Mouse (Mus musculus) kidney, embryonic 14.5 days (tissue): Measurements from ENCODE around the gene Supt20. TPM values are rescaled to one million over a fixed set of nuclear protein-coding genes. Genes with fewer than 3 reads are reported as not detected.
A peak's percentile ranks its signal among the peaks of the same experiment; 100 is the strongest.

Experiments used
- ATAC-seq: fragments of 200-750 bp; cut with Nextera tagmentation; 2 replicates; pipeline ENCODE4 v1.8.0; 2017; ENCODE audit warnings: moderate number of reproducible peaks, mild to moderate bottlenecking, moderate TSS enrichment, moderate library complexity; ENCODE audit not compliant: low FRiP score, low TSS enrichment
- H3K27ac ChIP-seq: fragments of 300-500 bp; sonication (generic); 2 replicates; pipeline ENCODE4 v1.5.1; 2014; ENCODE audit warnings: low read depth, mild to moderate bottlenecking, low read length, moderate library complexity, mixed read lengths
- H3K27me3 ChIP-seq: fragments of 300-500 bp; sonication (generic); 2 replicates; pipeline ENCODE4 v1.6.1; 2014; ENCODE audit warnings: mild to moderate bottlenecking, low read length; ENCODE audit not compliant: control insufficient read depth, insufficient read depth
- H3K36me3 ChIP-seq: fragments of 300-500 bp; sonication (generic); 2 replicates; pipeline ENCODE4 v1.6.1; 2014; ENCODE audit warnings: low read length, mixed read lengths; ENCODE audit not compliant: control insufficient read depth, insufficient read depth
- H3K4me1 ChIP-seq: fragments of 300-500 bp; sonication (generic); 2 replicates; pipeline ENCODE4 v1.6.1; 2014; ENCODE audit warnings: low read length, mixed read lengths; ENCODE audit not compliant: control insufficient read depth, insufficient read depth
- H3K4me2 ChIP-seq: fragments of 300-500 bp; sonication (generic); replicated peaks from 2 replicates; pipeline ENCODE4 v1.6.1; 2014; ENCODE audit warnings: low read depth, mild to moderate bottlenecking, low read length
- H3K4me3 ChIP-seq: fragments of 300-500 bp; sonication (generic); 2 replicates; pipeline ENCODE4 v1.5.1; 2014; ENCODE audit warnings: mild to moderate bottlenecking, low read length
- H3K9ac ChIP-seq: fragments of 300-500 bp; sonication (generic); 2 replicates; pipeline ENCODE4 v1.6.1; 2014; ENCODE audit warnings: low read depth, mild to moderate bottlenecking, low read length, moderate library complexity
- H3K9me3 ChIP-seq: fragments of 300-500 bp; sonication (generic); 2 replicates; pipeline ENCODE4 v1.6.1; 2016; ENCODE audit warnings: low read length; ENCODE audit not compliant: control insufficient read depth
- WGBS: fragments of 180-500 bp; shearing (Covaris S2); extraction: QIAGEN DNeasy Blood & Tissue Kit; methylation state at CpG from one replicate; pipeline ENCODE4 v1.1.7; 2014; 5-methylcytosine and 5-hydroxymethylcytosine counted together
- polyA plus RNA-seq: library from polyadenylated mRNA; unstranded; fragments of >200 nt; fragmentation: Nextera tagmentation; extraction: Ambion mirVana; gene quantifications from 2 replicates; pipeline ENCODE4 v1.2.1, GENCODE M21; 2014

Supt20 gene
- polyA plus RNA-seq, 1 experiment from 2014 or later: 121 TPM

DNA sequence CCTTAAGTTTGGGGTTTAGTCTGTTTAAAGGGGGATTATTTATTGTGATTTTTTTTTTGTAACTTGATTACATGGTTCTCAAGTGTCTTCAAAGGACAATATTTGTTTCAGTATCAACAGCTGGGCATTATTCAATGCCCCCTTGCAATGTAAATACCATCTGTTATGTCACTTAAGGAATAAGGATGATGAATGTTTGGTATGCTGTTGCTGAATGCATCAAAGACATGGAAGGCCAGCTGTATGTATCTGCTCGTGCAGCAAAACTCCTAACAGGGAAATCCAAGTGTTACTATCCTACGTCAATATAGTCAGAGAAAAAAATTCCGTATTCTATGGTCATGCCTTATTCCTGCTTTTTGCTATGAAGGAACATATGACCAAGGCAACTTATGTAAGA lies 24.5 kb upstream of the Supt20 start:
- Histone ChIP-seq H3K36me3 (no peaks in the 10 kb centered on the region), H3K9ac (no peak overlapping the region), H3K4me1 (no peaks in the 10 kb centered on the region), H3K9me3 (no peaks in the 10 kb centered on the region), H3K27me3 (no peaks in the 10 kb centered on the region), H3K27ac (no peak overlapping the region), H3K4me3 (no peak overlapping the region), H3K4me2 (no peak overlapping the region)
- 87% methylated on average over 3 of the region's 3 CpGs for WGBS
- no peak for ATAC-seq

- no peak overlapping the region for H3K4me3 ChIP-seq
- H3K4me1 ChIP-seq: no peaks in the 10 kb centered on the region
- no peaks in the 10 kb centered on the region for H3K36me3 ChIP-seq
- H3K27me3 ChIP-seq: no peaks in the 10 kb centered on the region
- no peaks in the 10 kb centered on the region for H3K9me3 ChIP-seq
- no peak for ATAC-seq
- H3K9ac ChIP-seq: no peak overlapping the region
- no peak overlapping the region for H3K27ac ChIP-seq
- no peak overlapping the region for H3K4me2 ChIP-seq
- WGBS: 88% methylated on average over 6 of the region's 6 CpGs
Observed at GRCm38 (mm10) chr3:54668722-54669121, 23.9 kb upstream of the Supt20 start.

- ATAC-seq: no peak
- no peaks in the 10 kb centered on the region for H3K36me3 ChIP-seq
- H3K27ac ChIP-seq: no peak overlapping the region
- no peak overlapping the region for H3K9ac ChIP-seq
- no peak overlapping the region for H3K4me3 ChIP-seq
- no peaks in the 10 kb centered on the region for H3K9me3 ChIP-seq
- no peak overlapping the region for H3K4me2 ChIP-seq
- no peaks in the 10 kb centered on the region for H3K4me1 ChIP-seq
- H3K27me3 ChIP-seq: no peaks in the 10 kb centered on the region
- 86% methylated on average over 6 of the region's 6 CpGs for WGBS
Observed at GRCm38 (mm10) chr3:54669559-54669958, 23.0 kb upstream of the Supt20 start.

DNA sequence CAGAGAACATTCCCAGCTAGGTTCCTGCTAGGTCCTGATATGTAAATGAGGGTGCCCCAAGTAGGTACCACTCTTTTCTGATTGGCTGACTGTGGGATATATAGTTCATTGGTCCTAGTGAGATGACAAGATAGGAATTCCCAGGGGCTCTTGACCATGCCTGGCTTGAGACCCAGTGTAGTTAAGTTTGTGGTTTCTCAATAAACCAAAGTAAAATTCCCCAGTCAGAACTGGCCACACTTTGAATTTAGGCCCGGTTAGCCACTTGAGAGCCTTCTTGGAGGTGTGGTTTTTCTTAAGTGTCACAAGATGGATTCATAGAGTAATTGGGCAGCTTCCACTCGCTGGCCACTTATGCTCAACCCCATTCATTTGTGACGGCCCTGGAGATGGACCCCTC lies 20.5 kb upstream of the Supt20 start:
- H3K4me1 ChIP-seq: no peaks in the 10 kb centered on the region
- no peaks in the 10 kb centered on the region for H3K36me3 ChIP-seq
- no peak overlapping the region for H3K4me2 ChIP-seq
- H3K27ac ChIP-seq: no peak overlapping the region
- no peak overlapping the region for H3K9ac ChIP-seq
- H3K4me3 ChIP-seq: no peak overlapping the region
- ATAC-seq: no peak
- no peaks in the 10 kb centered on the region for H3K27me3 ChIP-seq
- 79% methylated on average over 3 of the region's 3 CpGs for WGBS
- no peaks in the 10 kb centered on the region for H3K9me3 ChIP-seq

- H3K4me2 ChIP-seq: no peak overlapping the region
- WGBS: 61% methylated on average over 13 of the region's 13 CpGs
- no peaks in the 10 kb centered on the region for H3K9me3 ChIP-seq
- no peak overlapping the region for H3K4me3 ChIP-seq
- H3K9ac ChIP-seq: no peak overlapping the region
- H3K36me3 ChIP-seq: no peaks in the 10 kb centered on the region
- H3K27me3 ChIP-seq: no peaks in the 10 kb centered on the region
- H3K27ac ChIP-seq: no peak overlapping the region
- no peaks in the 10 kb centered on the region for H3K4me1 ChIP-seq
- ATAC-seq: peak; percentile 32; the same call in 1 of the 2 replicates
Observed at GRCm38 (mm10) chr3:54672557-54673529, 19.8 kb upstream of the Supt20 start.

DNA sequence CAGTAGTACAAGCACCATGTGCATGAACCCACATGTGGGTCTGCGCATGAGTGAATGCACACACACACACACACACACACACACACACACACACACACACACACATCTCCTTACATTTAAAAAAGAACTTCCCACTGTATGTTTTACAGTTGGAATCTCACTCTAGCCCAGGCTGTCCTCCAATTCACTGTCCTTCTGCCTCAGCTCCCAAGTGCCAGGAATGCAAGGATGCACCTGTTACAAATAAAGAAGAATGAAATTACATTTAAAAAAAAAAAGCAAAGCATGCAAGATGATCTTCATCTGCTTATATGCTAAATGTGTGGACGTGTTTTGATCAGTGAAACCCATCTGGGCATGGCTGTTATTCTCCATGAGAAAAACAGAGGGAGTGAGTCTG lies 15.8 kb upstream of the Supt20 start:
- no peak overlapping the region for H3K27ac ChIP-seq
- no peak overlapping the region for H3K4me2 ChIP-seq
- H3K4me1 ChIP-seq: peaks cover 5% of the 10 kb centered on the region; the same call in 1 of the 2 replicates
- no peak overlapping the region for H3K4me3 ChIP-seq
- H3K9me3 ChIP-seq: no peaks in the 10 kb centered on the region
- no peak for ATAC-seq
- H3K36me3 ChIP-seq: no peaks in the 10 kb centered on the region
- no peaks in the 10 kb centered on the region for H3K27me3 ChIP-seq
- 86% methylated on average over 2 of the region's 2 CpGs for WGBS
- no peak overlapping the region for H3K9ac ChIP-seq

- H3K36me3 ChIP-seq: no peaks in the 10 kb centered on the region
- 33% methylated on average over 6 of the region's 6 CpGs for WGBS
- peak; percentile 46; the same call in 1 of the 2 replicates for ATAC-seq
Observed at GRCm38 (mm10) chr3:54681310-54682204, 11.1 kb upstream of the Supt20 start.

GRCm38 (mm10) chr3:54685202-54685601 lies 7.4 kb upstream of the Supt20 start:
- no peak for ATAC-seq
- no peaks in the 10 kb centered on the region for H3K36me3 ChIP-seq
- H3K4me3 ChIP-seq: no peak overlapping the region
- peaks cover 5% of the 10 kb centered on the region; the same call in 1 of the 2 replicates for H3K4me1 ChIP-seq
- no peak overlapping the region for H3K27ac ChIP-seq
- H3K9ac ChIP-seq: no peak overlapping the region
- 94% methylated on average over 3 of the region's 3 CpGs for WGBS
- no peaks in the 10 kb centered on the region for H3K9me3 ChIP-seq
- no peaks in the 10 kb centered on the region for H3K27me3 ChIP-seq
- H3K4me2 ChIP-seq: no peak overlapping the region

More at GRCm38 (mm10) chr3:54681310-54682204, 11.1 kb upstream of the Supt20 start:
- Histone ChIP-seq H3K9me3 (no peaks in the 10 kb centered on the region), H3K4me1 (peaks cover 5% of the 10 kb centered on the region; the same call in 1 of the 2 replicates), H3K4me3 (no peak overlapping the region), H3K27ac (peak overlapping the region; percentile 14; the same call in 1 of the 2 replicates), H3K27me3 (no peaks in the 10 kb centered on the region), H3K4me2 (no peak overlapping the region), H3K9ac (no peak overlapping the region)
